Mouse (Mus musculus): ENCODE measurements around the gene Tubb3. TPM values are rescaled to one million over a fixed set of nuclear protein-coding genes. Genes with fewer than 3 reads are reported as not detected.
"Not testable (repeated sequence)": the region's sequence is repeated elsewhere in the genome, so short reads cannot be mapped to it uniquely, and the experiment has no call there.

The Tubb3 gene
- total RNA-seq, 2 experiments from 2014 or later, result 0.25 to 0.34 TPM

- DNase-seq (ENCODE audit: low spot score), result no peak
Observed at GRCm38 (mm10) chr8:123428939-123429721, 17.9 kb downstream of the Tubb3 start.

GRCm38 (mm10) chr8:123429722-123430013 is 18.4 kb downstream of the Tubb3 start:
- intact Hi-C loops (cut with DNase I); DNase-seq (ENCODE audit: low spot score): not testable (repeated sequence)

More at GRCm38 (mm10) chr8:123428939-123429721, 17.9 kb downstream of the Tubb3 start:
- intact Hi-C loops (cut with DNase I), result no loop called here

- DNase-seq (ENCODE audit: low spot score); intact Hi-C loops (cut with DNase I): not testable (repeated sequence)
Observed at GRCm38 (mm10) chr8:123430936-123431335, 19.7 kb downstream of the Tubb3 start.

GRCm38 (mm10) chr8:123431616-123432365 is 20.6 kb downstream of the Tubb3 start:
- intact Hi-C loops (cut with DNase I), result no loop called here
- no peak for DNase-seq (ENCODE audit: low spot score)

- intact Hi-C loops (cut with DNase I), result no loop called here
Observed at GRCm38 (mm10) chr8:123432381-123432780, 21.2 kb downstream of the Tubb3 start.

GRCm38 (mm10) chr8:123433241-123433974 is 22.2 kb downstream of the Tubb3 start:
- intact Hi-C loops (cut with DNase I); DNase-seq (ENCODE audit: low spot score): not testable (repeated sequence)

More at GRCm38 (mm10) chr8:123432381-123432780, 21.2 kb downstream of the Tubb3 start:
- DNase-seq (ENCODE audit: low spot score), result no peak

- intact Hi-C loops (cut with DNase I), result loop anchor here (1.0 kb wide), 1 partner anchor 36 kb away; the partner anchor contains the start of gene Afg3l1
- no peak for DNase-seq (ENCODE audit: low spot score)
Observed at GRCm38 (mm10) chr8:123441788-123442187, 30.6 kb downstream of the Tubb3 start.

- DNase-seq (ENCODE audit: low spot score), result no peak
- intact Hi-C loops (cut with DNase I), result loop anchor here (1.0 kb wide), 1 partner anchor 35 kb away; the partner anchor contains the start of gene Afg3l1
Observed at GRCm38 (mm10) chr8:123442351-123442750, 31.1 kb downstream of the Tubb3 start.

GRCm38 (mm10) chr8:123442871-123443575 is 31.8 kb downstream of the Tubb3 start:
- intact Hi-C loops (cut with DNase I), result loop anchor here (1.0 kb wide), 1 partner anchor 34 kb away; the partner anchor contains the start of gene Afg3l1
- peak; percentile 81 for DNase-seq (ENCODE audit: low spot score)

- no peak for DNase-seq (ENCODE audit: low spot score)
- intact Hi-C loops (cut with DNase I), result no loop called here
Observed at GRCm38 (mm10) chr8:123443576-123443921, 32.3 kb downstream of the Tubb3 start.

- intact Hi-C loops (cut with DNase I), result no loop called here
- DNase-seq (ENCODE audit: low spot score), result no peak
Observed at GRCm38 (mm10) chr8:123444131-123444530, 32.9 kb downstream of the Tubb3 start.

GRCm38 (mm10) chr8:123445981-123446380 is 34.8 kb downstream of the Tubb3 start:
- intact Hi-C loops (cut with DNase I), result no loop called here
- no peak for DNase-seq (ENCODE audit: low spot score)

GRCm38 (mm10) chr8:123446799-123447198 is 35.6 kb downstream of the Tubb3 start:
- intact Hi-C loops (cut with DNase I), result no loop called here
- DNase-seq (ENCODE audit: low spot score), result no peak

- no peak for DNase-seq (ENCODE audit: low spot score)
- intact Hi-C loops (cut with DNase I), result no loop called here
Observed at GRCm38 (mm10) chr8:123450783-123451182, 39.6 kb downstream of the Tubb3 start.

GRCm38 (mm10) chr8:123451747-123452146 is 40.5 kb downstream of the Tubb3 start:
- DNase-seq (ENCODE audit: low spot score); intact Hi-C loops (cut with DNase I): not testable (repeated sequence)

- intact Hi-C loops (cut with DNase I), result no loop called here
- DNase-seq (ENCODE audit: low spot score), result no peak
Observed at GRCm38 (mm10) chr8:123452149-123452548, 40.9 kb downstream of the Tubb3 start.

GRCm38 (mm10) chr8:123453291-123453690 is 42.1 kb downstream of the Tubb3 start:
- DNase-seq (ENCODE audit: low spot score), result no peak
- intact Hi-C loops (cut with DNase I), result no loop called here

- no peak for DNase-seq (ENCODE audit: low spot score)
- intact Hi-C loops (cut with DNase I), result no loop called here
Observed at GRCm38 (mm10) chr8:123453951-123454350, 42.7 kb downstream of the Tubb3 start.

GRCm38 (mm10) chr8:123454559-123454958 is 43.3 kb downstream of the Tubb3 start:
- intact Hi-C loops (cut with DNase I), result no loop called here
- no peak for DNase-seq (ENCODE audit: low spot score)

- intact Hi-C loops (cut with DNase I), result no loop called here
- DNase-seq (ENCODE audit: low spot score), result no peak
Observed at GRCm38 (mm10) chr8:123463651-123464050, 52.4 kb downstream of the Tubb3 start.
